Mouse (Mus musculus) C2C12 (cell line): Measurements from ENCODE around the gene Ghitm. TPM values are rescaled to one million over a fixed set of nuclear protein-coding genes. Genes with fewer than 3 reads are reported as not detected.
A peak's percentile ranks its signal among the peaks of the same experiment; 100 is the strongest.

Source experiments
- H3K27me3 ChIP-seq: one replicate; pipeline ENCODE4 v1.6.1; 2011; ENCODE audit not compliant: control insufficient read depth, insufficient read depth, insufficient read length
- H3K36me3 ChIP-seq: one replicate; pipeline ENCODE4 v1.6.1; 2011; ENCODE audit not compliant: control insufficient read depth, insufficient read depth
- H3K4me3 ChIP-seq: one replicate; pipeline ENCODE4 v1.5.1; 2011; ENCODE audit warnings: mild to moderate bottlenecking, control low read depth; ENCODE audit not compliant: poor library complexity, insufficient read depth, severe bottlenecking
- H3K79me2 ChIP-seq: one replicate; pipeline ENCODE4 v1.6.1; 2011; ENCODE audit not compliant: control insufficient read depth, insufficient read depth
- H3K79me3 ChIP-seq: one replicate; pipeline ENCODE4 v1.6.1; 2011; ENCODE audit warnings: low read depth, control low read depth
- H3ac ChIP-seq: one replicate; pipeline ENCODE3; 2011; ENCODE audit warnings: low read depth; ENCODE audit not compliant: control insufficient read depth, insufficient read length
- CEBPB ChIP-seq: IDR thresholded peaks from one replicate; pipeline ENCODE4 v1.6.1; 2011; ENCODE audit warnings: low read depth, mild to moderate bottlenecking, control low read depth, moderate library complexity
- CTCF ChIP-seq: IDR thresholded peaks from one replicate; pipeline ENCODE4 v1.5.1; 2011; ENCODE audit not compliant: control insufficient read depth, insufficient read depth, insufficient read length
- FOSL1 ChIP-seq: IDR thresholded peaks from one replicate; pipeline ENCODE4 v1.8.0; 2011; ENCODE audit warnings: mild to moderate bottlenecking, low read length; ENCODE audit not compliant: poor library complexity, insufficient read depth, severe bottlenecking
- MAX ChIP-seq: IDR thresholded peaks from one replicate; pipeline ENCODE4 v1.6.1; 2011; ENCODE audit warnings: mild to moderate bottlenecking, control low read depth
- MYOD1 ChIP-seq: IDR thresholded peaks from one replicate; pipeline ENCODE4 v1.6.1; 2011; ENCODE audit warnings: low read depth; ENCODE audit not compliant: control insufficient read depth, insufficient read length
- MYOG ChIP-seq: IDR thresholded peaks from one replicate; pipeline ENCODE4 v1.6.1; 2011; ENCODE audit not compliant: control insufficient read depth, insufficient read length; ENCODE audit errors: extremely low read depth
- USF1 ChIP-seq: IDR thresholded peaks from one replicate; pipeline ENCODE4 v1.6.1; 2011; ENCODE audit warnings: low read depth, mild to moderate bottlenecking, control low read depth, moderate library complexity
- long read RNA-seq, 2 experiments: library from polyadenylated mRNA; unstranded; transcript quantifications; one replicate each; pipeline ENCODE4 v2.0.0; 2019 to 2020
- polyA plus RNA-seq: library from polyadenylated mRNA; unstranded; fragments of >200 nt; fragmentation: generic; extraction: Trizol; gene quantifications from one replicate; pipeline ENCODE4 v1.2.1, GENCODE M21; 2012; ENCODE audit warnings: missing spikeins

The Ghitm gene
- polyA plus RNA-seq = 152 TPM
- long read RNA-seq, experiment 1, transcript Ghitm-202 (9 exons, 3,188 nt) = major isoform, 258 of 324 reads
- long read RNA-seq, experiment 1, transcript Ghitm-201 (9 exons, 2,573 nt) = minor isoform, 14 of 324 reads
- long read RNA-seq, experiment 1, partial matches to known transcripts = 22 of 324 reads
- long read RNA-seq, experiment 1, other reads (novel, unspliced or antisense) = 30 of 324 reads
- long read RNA-seq, experiment 2, transcript Ghitm-201 (9 exons, 2,573 nt) = minor isoform, 79 of 1,257 reads
- long read RNA-seq, experiment 2, transcript Ghitm-202 (9 exons, 3,188 nt) = major isoform, 1,088 of 1,257 reads
- long read RNA-seq, experiment 2, partial matches to known transcripts = 20 of 1,257 reads
- long read RNA-seq, experiment 2, other reads (novel, unspliced or antisense) = 70 of 1,257 reads

- peaks cover 31% of the 10 kb centered on the region for H3K36me3 ChIP-seq
- peak; percentile 52 for TF ChIP-seq MAX
- no peak for TF ChIP-seq CEBPB
- TF ChIP-seq FOSL1 = no peak
- no peak for TF ChIP-seq USF1
- H3K79me3 ChIP-seq = peaks cover 27% of the 10 kb centered on the region
- peak within 1 kb of the TSS; percentile 82 for H3K4me3 ChIP-seq
- H3ac ChIP-seq = peak within 1 kb of the TSS; percentile 96
- no peaks in the 10 kb centered on the region for H3K27me3 ChIP-seq
- H3K79me2 ChIP-seq = peaks cover 35% of the 10 kb centered on the region
These were observed at the start of gene Ghitm for GRCm38 (mm10) chr14:37135127-37135593. Ghitm (minus strand) TSS chr14:37135272.

- Histone ChIP-seq H3K36me3 (no peaks in the 10 kb centered on the region), H3K79me3 (no peaks in the 10 kb centered on the region)
- TF ChIP-seq MAX (no peak), CEBPB (no peak), MYOG (no peak), CTCF (no peak), FOSL1 (no peak), MYOD1 (no peak), USF1 (no peak)
These were observed 49.8 kb upstream of the Ghitm start for GRCm38 (mm10) chr14:37184871-37185270.

GRCm38 (mm10) chr14:37174484-37174883 lies 39.4 kb upstream of the Ghitm start:
- no peak for TF ChIP-seq CTCF
- no peak for TF ChIP-seq MAX
- TF ChIP-seq CEBPB = no peak
- no peak for TF ChIP-seq FOSL1
- TF ChIP-seq MYOD1 = no peak
- TF ChIP-seq MYOG = no peak
- no peak for TF ChIP-seq USF1
- Histone ChIP-seq H3ac (no peak overlapping the region), H3K36me3 (no peaks in the 10 kb centered on the region), H3K4me3 (no peak overlapping the region), H3K27me3 (no peaks in the 10 kb centered on the region), H3K79me2 (no peaks in the 10 kb centered on the region), H3K79me3 (no peaks in the 10 kb centered on the region)

More at GRCm38 (mm10) chr14:37184871-37185270, 49.8 kb upstream of the Ghitm start:
- Histone ChIP-seq H3K4me3 (no peak overlapping the region), H3K27me3 (no peaks in the 10 kb centered on the region), H3ac (no peak overlapping the region), H3K79me2 (no peaks in the 10 kb centered on the region)

- Histone ChIP-seq H3K27me3 (no peaks in the 10 kb centered on the region), H3K79me3 (no peaks in the 10 kb centered on the region), H3K36me3 (no peaks in the 10 kb centered on the region), H3K4me3 (no peak overlapping the region), H3ac (no peak overlapping the region), H3K79me2 (no peaks in the 10 kb centered on the region)
- no peak for TF ChIP-seq USF1
- TF ChIP-seq MAX = no peak
- TF ChIP-seq MYOD1 = no peak
- TF ChIP-seq CEBPB = no peak
- no peak for TF ChIP-seq MYOG
- TF ChIP-seq CTCF = no peak
- TF ChIP-seq FOSL1 = no peak
These were observed 30.3 kb upstream of the Ghitm start for GRCm38 (mm10) chr14:37165266-37165926.

- TF ChIP-seq MAX (no peak), FOSL1 (no peak), CEBPB (no peak), CTCF (no peak), MYOD1 (no peak), MYOG (no peak), USF1 (no peak)
- H3K79me2 ChIP-seq = no peaks in the 10 kb centered on the region
- no peaks in the 10 kb centered on the region for H3K36me3 ChIP-seq
- no peaks in the 10 kb centered on the region for H3K27me3 ChIP-seq
- H3K79me3 ChIP-seq = no peaks in the 10 kb centered on the region
- H3K4me3 ChIP-seq = no peak overlapping the region
- H3ac ChIP-seq = no peak overlapping the region
These were observed 29.4 kb upstream of the Ghitm start for GRCm38 (mm10) chr14:37164392-37165032.
